Mouse (Mus musculus) liver, embryonic 14.5 days (tissue): ENCODE measurements at regions not wholly inside any gene's neighbourhood (a gene's known extent, or its start where the extent isn't known, plus 50 kb on each side); places are given as distances from the start of the nearest gene placed in this dataset.

Experiments
- ATAC-seq: fragments of 200-750 bp; cut with Nextera tagmentation; 2 replicates; pipeline ENCODE4 v1.8.0; 2017; ENCODE audit warnings: moderate number of reproducible peaks, mild to moderate bottlenecking, moderate library complexity; ENCODE audit not compliant: insufficient read depth
- DNase-seq, 3 experiments: peaks; one replicate each; pipeline ENCODE4 v3.0.0-alpha.2; 2012 to 2013; ENCODE audit warnings: low read depth in 3 of 3, low spot score in 3 of 3
- H3K27ac ChIP-seq: fragments of 300-500 bp; sonication (generic); 2 replicates; pipeline ENCODE4 v1.5.1; 2014; ENCODE audit warnings: moderate library complexity, mild to moderate bottlenecking, control low read depth, inconsistent platforms
- H3K27me3 ChIP-seq: fragments of 300-500 bp; sonication (generic); 2 replicates; pipeline ENCODE4 v1.6.1; 2014; ENCODE audit warnings: mild to moderate bottlenecking, low read length, moderate library complexity; ENCODE audit not compliant: control insufficient read depth, insufficient read depth
- H3K36me3 ChIP-seq: fragments of 300-500 bp; sonication (generic); replicated peaks from 2 replicates; pipeline ENCODE4 v1.6.1; 2014; ENCODE audit warnings: low read depth; ENCODE audit not compliant: control insufficient read depth, insufficient read depth
- H3K4me1 ChIP-seq, 2 experiments: fragments of 200-500 bp in 1 of 2; fragments of 300-500 bp in 1 of 2; sonication (generic) in 1 of 2; replicated peaks; 2 replicates each; pipeline ENCODE4 v1.6.1; 2012 to 2014; ENCODE audit warnings: antibody characterized with exemption in 1 of 2, inconsistent platforms in 1 of 2, low read length in 1 of 2; ENCODE audit not compliant: control insufficient read depth in 2 of 2, insufficient read depth in 2 of 2
- H3K4me2 ChIP-seq: fragments of 300-500 bp; sonication (generic); 2 replicates; pipeline ENCODE4 v1.6.1; 2014; ENCODE audit warnings: low read depth, mild to moderate bottlenecking, control low read depth, moderate library complexity
- H3K4me3 ChIP-seq, 2 experiments: fragments of 200-500 bp in 1 of 2; fragments of 300-500 bp in 1 of 2; sonication (generic) in 1 of 2; 2 replicates each; pipeline ENCODE4 v1.5.1; 2012 to 2014; ENCODE audit warnings: low read depth in 2 of 2, low read length in 2 of 2, mild to moderate bottlenecking in 2 of 2, control low read depth in 1 of 2, inconsistent platforms in 1 of 2, moderate library complexity in 1 of 2; ENCODE audit not compliant: insufficient read depth in 1 of 2
- H3K9ac ChIP-seq: fragments of 300-500 bp; sonication (generic); replicated peaks from 2 replicates; pipeline ENCODE4 v1.6.1; 2014; ENCODE audit warnings: mild to moderate bottlenecking, control low read depth, moderate library complexity
- H3K9me3 ChIP-seq: fragments of 300-500 bp; sonication (generic); 2 replicates; pipeline ENCODE4 v1.6.1; 2016; ENCODE audit warnings: low read length, mixed read lengths; ENCODE audit not compliant: control insufficient read depth
- CTCF ChIP-seq: IDR thresholded peaks from 2 replicates; pipeline ENCODE4 v1.5.1; 2016; ENCODE audit warnings: antibody characterized with exemption, low read depth, control low read depth
- EP300 ChIP-seq: IDR thresholded peaks from 2 replicates; pipeline ENCODE4 v1.6.1; 2016; ENCODE audit warnings: antibody characterized with exemption, low read depth
- WGBS: fragments of 180-500 bp; shearing (Covaris S2); extraction: QIAGEN DNeasy Blood & Tissue Kit; methylation state at CpG from one replicate; pipeline ENCODE4 v1.1.7; 2014; ENCODE audit not compliant: insufficient replicate concordance; 5-methylcytosine and 5-hydroxymethylcytosine counted together

- no peak for DNase-seq
- no peak for ATAC-seq
- Histone ChIP-seq H3K4me3 (no peak overlapping the region), H3K27me3 (no peaks in the 10 kb centered on the region), H3K36me3 (no peaks in the 10 kb centered on the region), H3K4me1 (no peaks in the 10 kb centered on the region), H3K9me3 (no peaks in the 10 kb centered on the region), H3K9ac (no peak overlapping the region), H3K4me2 (no peak overlapping the region), H3K27ac (no peak overlapping the region)
- TF ChIP-seq EP300 (no peak), CTCF (peak; percentile 44; the same call in 1 of the 2 replicates)
- WGBS, result 10% methylated on average over 2 of the region's 2 CpGs
Observed at GRCm38 (mm10) chrX:96019556-96019955, 62.8 kb upstream of the Las1l start.

GRCm38 (mm10) chrX:96020407-96020806 is 63.6 kb upstream of the Las1l start:
- DNase-seq (no peak), ATAC-seq (no peak)
- TF ChIP-seq EP300 (no peak), CTCF (no peak)

GRCm38 (mm10) chrX:96025374-96025773 is 68.6 kb upstream of the Las1l start:
- no peaks in the 10 kb centered on the region for H3K4me1 ChIP-seq
- no peak for DNase-seq

More at GRCm38 (mm10) chrX:96020407-96020806, 63.6 kb upstream of the Las1l start:
- Histone ChIP-seq H3K27ac (no peak overlapping the region), H3K4me3 (no peak overlapping the region), H3K27me3 (no peaks in the 10 kb centered on the region), H3K36me3 (no peaks in the 10 kb centered on the region), H3K9me3 (no peaks in the 10 kb centered on the region), H3K4me1 (no peaks in the 10 kb centered on the region), H3K4me2 (no peak overlapping the region), H3K9ac (no peak overlapping the region)
- 43% methylated on average over 3 of the region's 3 CpGs for WGBS

GRCm38 (mm10) chrX:96025876-96026275 is 69.1 kb upstream of the Las1l start:
- Histone ChIP-seq H3K4me1 (no peaks in the 10 kb centered on the region), H3K4me3 (no peak overlapping the region), H3K27ac (no peak overlapping the region), H3K36me3 (no peaks in the 10 kb centered on the region), H3K4me2 (no peak overlapping the region), H3K9ac (no peak overlapping the region), H3K27me3 (no peaks in the 10 kb centered on the region), H3K9me3 (no peaks in the 10 kb centered on the region)
- DNase-seq (no peak), ATAC-seq (peak; percentile 37; the same call in 1 of the 2 replicates)
- TF ChIP-seq EP300 (no peak), CTCF (no peak)
- 26% methylated on average over 5 of the region's 5 CpGs for WGBS

More at GRCm38 (mm10) chrX:96025374-96025773, 68.6 kb upstream of the Las1l start:
- Histone ChIP-seq H3K27me3 (no peaks in the 10 kb centered on the region), H3K9me3 (no peaks in the 10 kb centered on the region), H3K36me3 (no peaks in the 10 kb centered on the region), H3K4me3 (no peak overlapping the region), H3K4me2 (no peak overlapping the region), H3K9ac (no peak overlapping the region), H3K27ac (no peak overlapping the region)
- 47% methylated on average over 3 of the region's 3 CpGs for WGBS
- TF ChIP-seq EP300 (no peak), CTCF (no peak)
- ATAC-seq, result no peak

- DNase-seq, result no peak
- 59% methylated on average over 5 of the region's 5 CpGs for WGBS
- Histone ChIP-seq H3K27ac (no peak overlapping the region), H3K27me3 (no peaks in the 10 kb centered on the region), H3K9me3 (no peaks in the 10 kb centered on the region), H3K4me3 (no peak overlapping the region), H3K4me2 (no peak overlapping the region), H3K36me3 (no peaks in the 10 kb centered on the region), H3K9ac (no peak overlapping the region), H3K4me1 (no peaks in the 10 kb centered on the region)
- no peak for TF ChIP-seq EP300
- TF ChIP-seq CTCF, result no peak
- ATAC-seq, result no peak
Observed at GRCm38 (mm10) chrX:96031591-96031990, 64.3 kb upstream of the Msn start.
